Mouse (Mus musculus): ENCODE measurements around the gene Nap1l5.
"Not testable (repeated sequence)": the region's sequence is repeated elsewhere in the genome, so short reads cannot be mapped to it uniquely, and the experiment has no call there.

Nap1l5 gene

GRCm38 (mm10) chr6:58907336-58907735 is 460 bp upstream of the Nap1l5 start:
- in situ Hi-C loops (cut with MboI, MseI) = no loop called here

- in situ Hi-C loops (cut with MboI, MseI) = no loop called here
Measured at GRCm38 (mm10) chr6:58904551-58904950, 2.3 kb downstream of the Nap1l5 start.

DNA sequence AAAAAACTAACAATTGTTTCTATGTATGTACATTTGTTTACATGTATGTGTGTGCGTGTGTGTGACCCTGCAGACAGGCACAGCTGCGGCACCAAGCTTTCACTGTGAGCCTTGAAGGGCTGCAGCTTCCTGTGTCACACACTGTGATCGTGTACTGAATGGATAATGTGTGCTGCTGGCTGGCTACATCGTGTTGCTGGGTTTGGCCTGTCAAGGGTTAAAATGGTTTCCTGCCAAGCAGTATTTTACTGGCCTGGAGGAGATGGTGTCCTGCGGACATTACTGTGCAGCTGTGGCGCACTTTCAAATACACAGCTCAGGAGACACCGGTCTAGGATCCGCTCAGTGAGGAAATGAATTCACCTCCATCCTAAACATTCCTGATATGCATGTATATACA is 3.7 kb downstream of the Nap1l5 start:
- in situ Hi-C loops (cut with MboI, MseI) = no loop called here

DNA sequence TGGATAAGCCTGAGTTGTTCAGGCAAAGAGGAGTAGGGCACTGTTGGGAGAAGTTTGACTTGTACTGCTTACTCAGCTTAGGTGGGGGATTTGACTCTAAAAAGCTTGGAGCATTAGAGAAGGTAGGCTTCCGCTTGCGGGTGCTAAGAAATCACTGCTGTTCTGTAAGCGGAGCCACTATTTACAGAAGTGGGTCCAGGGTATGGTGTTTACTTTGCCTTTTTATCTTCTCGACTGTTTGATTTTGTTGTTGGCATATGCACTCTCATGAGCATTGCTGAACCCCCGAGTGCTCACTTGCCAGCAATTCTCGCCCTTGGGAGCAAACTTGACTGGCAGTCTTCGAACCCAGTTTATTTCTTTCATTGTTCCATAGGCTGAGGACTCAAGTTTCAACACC is 6.3 kb downstream of the Nap1l5 start:
- in situ Hi-C loops (cut with MboI, MseI) = no loop called here

DNA sequence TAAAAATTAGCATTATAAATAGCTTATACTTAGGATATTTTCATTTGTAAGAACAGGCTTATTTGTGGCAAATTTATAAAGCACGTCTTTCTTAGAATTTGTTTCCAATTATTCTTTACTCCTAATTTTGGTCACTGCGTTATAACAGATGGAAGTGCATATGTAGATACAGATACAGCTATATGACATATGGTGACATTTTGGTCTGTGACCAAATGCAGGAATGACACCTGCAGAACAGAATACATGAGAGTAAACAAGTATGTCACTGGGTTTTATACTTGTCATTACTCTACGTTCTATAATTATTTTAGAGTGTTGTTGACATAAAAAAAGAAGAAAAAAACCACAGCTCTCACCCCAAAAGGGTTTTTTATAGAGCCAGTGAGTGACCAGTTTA is 7.8 kb downstream of the Nap1l5 start:
- in situ Hi-C loops (cut with MboI, MseI) = no loop called here

DNA sequence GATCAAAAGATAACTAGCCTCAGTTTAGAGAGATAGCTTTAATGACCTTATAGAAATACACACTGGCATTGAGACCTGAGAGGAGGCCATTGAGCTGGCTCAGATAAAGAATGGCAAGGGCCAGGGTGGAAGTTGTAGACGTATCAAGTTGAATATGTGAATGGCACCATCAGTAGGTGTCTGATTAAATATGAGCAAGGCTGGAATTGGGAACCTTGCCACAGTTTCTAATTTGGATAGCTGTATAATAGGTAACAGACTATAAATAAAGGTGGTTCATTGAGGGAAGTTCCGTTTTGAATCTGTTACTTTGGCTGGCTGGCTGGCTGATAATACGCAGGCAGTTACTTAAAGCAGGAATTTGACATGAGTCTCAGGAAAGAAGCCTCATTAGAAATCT is 10.2 kb downstream of the Nap1l5 start:
- in situ Hi-C loops (cut with MboI, MseI) = no loop called here

DNA sequence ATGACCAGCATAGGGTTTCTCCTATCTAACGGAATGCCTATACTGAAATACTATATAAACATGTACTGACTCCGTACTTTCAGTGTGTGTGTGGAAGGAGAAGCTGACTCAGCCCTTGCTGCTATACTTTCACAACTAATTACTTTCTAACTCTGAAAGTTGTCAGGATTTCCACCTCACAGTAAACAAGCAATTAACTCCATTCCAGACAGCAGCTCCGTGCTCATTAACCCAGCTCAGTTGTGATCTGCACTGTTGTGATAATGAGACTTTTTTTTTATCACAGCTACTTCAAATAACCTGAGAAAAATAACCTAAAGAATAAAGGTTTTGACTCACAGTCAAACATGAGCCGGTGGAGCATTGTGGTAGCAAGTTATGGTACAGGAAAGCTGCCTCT is 11.9 kb downstream of the Nap1l5 start:
- in situ Hi-C loops (cut with MboI, MseI) = no loop called here

DNA sequence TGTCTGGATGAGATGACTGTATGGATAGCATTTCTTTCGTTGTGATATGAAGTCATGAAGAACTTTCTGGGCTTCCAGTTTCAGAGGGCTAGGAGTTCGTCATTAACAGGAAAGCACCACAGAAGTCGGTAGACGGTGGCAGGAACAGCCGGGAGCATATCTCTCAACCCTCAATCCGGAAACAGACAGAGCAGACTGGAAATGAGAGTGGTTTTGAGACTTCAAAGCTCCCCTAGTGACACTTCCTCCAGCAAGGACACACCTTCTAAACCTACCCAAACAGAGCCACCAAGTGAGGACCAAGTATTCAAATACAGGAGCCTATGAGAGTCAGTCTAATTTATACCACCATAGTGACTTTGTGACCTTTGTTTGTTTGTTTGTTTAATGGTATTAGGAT is 13.6 kb downstream of the Nap1l5 start:
- in situ Hi-C loops (cut with MboI, MseI) = no loop called here

DNA sequence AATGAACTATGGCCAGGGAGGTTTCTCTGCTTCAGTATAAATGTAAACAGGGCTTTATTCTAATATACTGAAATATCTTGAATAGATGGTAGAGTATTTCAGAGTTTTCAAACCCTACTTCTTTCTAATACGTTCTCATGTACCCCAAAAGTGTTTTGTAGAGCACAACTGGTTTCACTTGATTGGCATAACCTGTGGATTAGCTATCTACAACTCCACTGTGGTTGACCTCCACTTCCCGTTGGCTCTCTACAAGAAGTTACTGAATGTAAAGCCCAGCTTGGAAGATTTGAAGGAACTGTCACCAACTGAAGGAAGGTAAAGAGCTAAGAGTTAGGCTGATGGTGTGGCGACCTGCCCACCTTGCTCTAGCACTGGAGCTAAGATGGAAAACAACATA is 17.0 kb downstream of the Nap1l5 start:
- in situ Hi-C loops (cut with MboI, MseI) = no loop called here

DNA sequence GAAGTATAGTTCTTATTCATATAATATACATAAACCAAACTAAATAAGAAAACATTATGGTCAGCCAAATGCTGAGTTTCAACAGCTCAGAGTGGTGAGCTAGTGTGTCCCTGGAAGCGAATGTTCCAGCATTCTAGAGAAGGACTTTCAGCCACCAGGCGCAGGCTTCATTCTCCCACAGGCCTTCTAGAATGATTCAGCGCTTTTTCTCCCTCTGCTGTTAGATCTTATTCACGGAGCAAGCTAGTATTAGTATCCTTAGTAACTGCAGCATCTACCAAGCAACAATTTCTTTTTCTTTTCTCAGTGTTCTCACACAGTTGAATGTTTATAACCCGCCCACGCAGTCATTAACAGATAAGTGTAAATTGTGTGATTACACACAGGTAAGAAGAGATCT is 24.6 kb downstream of the Nap1l5 start:
- in situ Hi-C loops (cut with MboI, MseI) = no loop called here

DNA sequence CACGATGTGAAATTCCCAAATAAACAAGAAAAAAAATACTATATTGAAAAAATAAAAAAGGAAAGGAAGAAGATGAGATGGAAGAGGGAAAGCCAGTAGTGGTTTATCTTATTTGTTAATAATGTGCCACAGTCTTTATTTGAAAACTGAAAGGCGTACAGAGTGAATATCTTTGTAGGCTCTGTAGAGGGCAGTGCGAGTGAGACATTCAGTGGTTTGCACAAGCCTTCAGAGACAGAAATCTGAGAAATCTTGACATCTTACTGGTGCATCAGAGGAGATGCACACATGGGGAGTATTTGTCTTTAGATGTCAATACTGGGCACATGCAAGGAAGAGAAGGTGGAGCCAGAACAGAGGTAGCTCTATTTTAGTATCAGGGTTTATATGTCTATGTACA is 25.5 kb downstream of the Nap1l5 start:
- in situ Hi-C loops (cut with MboI, MseI) = no loop called here

GRCm38 (mm10) chr6:58880861-58881260 is 26.0 kb downstream of the Nap1l5 start:
- in situ Hi-C loops (cut with MboI, MseI) = no loop called here

DNA sequence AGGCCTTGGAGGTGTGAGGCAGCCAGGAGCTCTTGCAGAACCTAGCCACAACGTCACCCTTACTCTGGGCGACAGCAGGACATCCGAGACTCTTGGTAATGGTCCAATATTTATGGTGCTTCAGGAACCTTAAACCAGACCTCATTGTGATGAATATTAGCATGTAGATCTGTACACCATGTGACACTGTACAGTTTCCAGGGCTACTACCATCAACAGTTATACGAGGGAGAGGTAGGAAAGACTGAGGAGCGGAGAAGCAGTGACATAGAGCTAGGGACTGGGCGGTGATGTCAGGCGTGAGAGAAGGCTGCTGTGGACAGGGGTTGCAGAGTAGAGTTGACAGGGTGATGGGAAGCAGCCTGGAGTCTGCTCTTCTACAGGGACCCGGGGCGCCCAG is 26.9 kb downstream of the Nap1l5 start:
- in situ Hi-C loops (cut with MboI, MseI) = no loop called here

- in situ Hi-C loops (cut with MboI, MseI) = no loop called here
Measured at GRCm38 (mm10) chr6:58879572-58879971, 27.3 kb downstream of the Nap1l5 start.

- in situ Hi-C loops (cut with MboI, MseI) = not testable (repeated sequence)
Measured at GRCm38 (mm10) chr6:58867858-58868257, 39.0 kb downstream of the Nap1l5 start.

DNA sequence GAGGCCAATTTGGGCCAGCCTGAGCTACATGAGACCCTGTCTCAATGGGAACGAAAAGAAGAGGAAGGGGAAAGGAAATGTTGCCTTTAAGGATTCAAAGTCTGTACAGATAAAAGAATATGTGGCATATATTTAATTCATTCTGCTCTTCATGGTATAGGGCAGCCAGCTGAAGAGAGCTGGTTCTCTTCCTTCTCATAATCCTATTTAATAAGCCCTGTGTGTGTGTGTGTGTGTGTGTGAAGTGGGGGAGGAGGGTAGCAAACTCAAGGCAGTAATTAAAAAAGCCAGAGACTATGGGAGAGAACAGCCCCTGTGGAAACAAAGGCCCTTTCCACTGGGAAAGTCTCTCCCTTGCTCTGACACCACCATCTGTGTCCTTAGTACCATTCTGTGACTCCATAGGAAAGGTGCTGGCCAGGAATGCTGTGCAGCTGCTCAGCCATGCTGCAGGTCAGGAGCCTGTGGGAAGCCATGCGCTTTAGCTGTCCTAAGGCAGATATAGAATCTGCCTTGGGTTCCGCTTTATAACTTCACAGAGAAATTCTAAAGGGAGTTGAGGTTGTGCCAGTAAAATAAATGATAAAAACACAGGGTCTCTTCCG is 43.1 kb downstream of the Nap1l5 start:
- in situ Hi-C loops (cut with MboI, MseI) = no loop called here

- in situ Hi-C loops (cut with MboI, MseI) = no loop called here
Measured at GRCm38 (mm10) chr6:58862446-58862993, 44.4 kb downstream of the Nap1l5 start.

DNA sequence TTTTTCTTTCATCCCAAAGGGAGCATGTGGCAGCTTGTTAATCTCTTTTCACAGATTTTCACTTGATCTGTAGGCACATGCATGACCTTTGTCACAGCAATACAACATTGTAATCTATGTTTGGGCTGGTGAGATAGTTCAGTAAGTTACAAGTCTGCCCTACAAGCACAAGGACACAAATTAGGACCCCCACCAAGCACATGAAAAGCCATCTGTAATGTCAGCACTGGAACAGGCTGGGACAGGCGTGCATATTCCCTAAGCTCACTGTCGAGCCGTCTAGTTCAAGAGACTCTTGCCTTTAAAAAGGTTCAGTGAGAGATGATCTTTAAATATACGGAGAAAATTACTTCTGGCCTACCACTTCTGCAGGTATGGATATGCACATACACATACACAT is 47.4 kb downstream of the Nap1l5 start:
- in situ Hi-C loops (cut with MboI, MseI) = no loop called here

DNA sequence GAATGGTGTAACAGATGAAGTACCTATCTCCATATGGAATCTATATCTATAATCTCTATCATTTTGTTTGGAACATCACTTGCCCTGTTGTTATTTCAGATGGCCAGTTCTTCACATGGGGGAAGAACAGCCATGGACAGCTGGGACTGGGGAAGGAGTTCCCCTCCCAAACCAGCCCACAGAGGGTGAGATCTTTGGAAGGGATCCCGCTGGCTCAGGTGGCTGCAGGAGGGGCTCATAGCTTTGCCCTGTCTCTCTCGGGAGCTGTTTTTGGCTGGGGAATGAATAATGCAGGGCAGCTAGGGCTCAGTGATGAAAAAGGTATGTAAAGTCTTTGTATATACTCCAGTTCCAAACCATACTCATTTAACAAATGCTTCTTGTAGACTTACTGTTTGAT is 50.4 kb downstream of the Nap1l5 start:
- in situ Hi-C loops (cut with MboI, MseI) = no loop called here

- in situ Hi-C loops (cut with MboI, MseI) = no loop called here
Measured at GRCm38 (mm10) chr6:58855676-58856367, 51.1 kb downstream of the Nap1l5 start.
